In genomic region chr15:101532720-101533119, GRCm38 (mm10) we compare ENCODE assay signal across 34 mouse cellular contexts. TPM values are rescaled to one million over a fixed set of nuclear protein-coding genes. Genes with fewer than 3 reads are reported as not detected.
"Had no signal": no experiment of that assay in that cellular context is flagged by ENCODE, and none has a peak within 500 bp of the region (broad histone marks: within the 10 kb centered on the region; RNA-seq: fewer than 3 reads in every experiment).

Gene Krt84, minus strand, starts transcription at chr15:101532820.

- DNase-seq: cerebellum, adult 8-10 months; cerebellum, adult 9-10 months; cerebellum, adult 9-11 months; cerebellum, postnatal 10 days; cerebellum, postnatal 14 days; cerebellum, postnatal 25 days; cerebellum, postnatal 36 days; embryo, embryonic 11 days; forebrain, postnatal 0 days; gastrocnemius, adult 2 months; gastrocnemius, postnatal 10 days; gastrocnemius, postnatal 14 days; gastrocnemius, postnatal 25 days; gastrocnemius, postnatal 36 days; heart, adult 11 months; heart, adult 18-20 months; heart, adult 2 months had no signal

- H3K4me2 ChIP-seq: embryonic facial prominence, embryonic 12.5 days; embryonic facial prominence, embryonic 13.5 days; embryonic facial prominence, embryonic 15.5 days; forebrain, embryonic 12.5 days; forebrain, embryonic 13.5 days; forebrain, embryonic 15.5 days had no signal

- H3K4me3 ChIP-seq: embryonic facial prominence, embryonic 10.5 days; embryonic facial prominence, embryonic 12.5 days; embryonic facial prominence, embryonic 13.5 days; embryonic facial prominence, embryonic 15.5 days; erythroblast, embryonic 14.5 days; forebrain, embryonic 10.5 days; forebrain, embryonic 12.5 days; forebrain, embryonic 13.5 days; forebrain, embryonic 15.5 days; gastrocnemius, adult 2 months; heart, adult 2 months had no signal

- H3K9me3 ChIP-seq: embryonic facial prominence, embryonic 10.5 days; embryonic facial prominence, embryonic 12.5 days; embryonic facial prominence, embryonic 13.5 days; embryonic facial prominence, embryonic 15.5 days; forebrain, embryonic 10.5 days; forebrain, embryonic 12.5 days; forebrain, embryonic 13.5 days; forebrain, embryonic 15.5 days had no signal

- H3K36me3 ChIP-seq: embryonic facial prominence, embryonic 10.5 days; embryonic facial prominence, embryonic 12.5 days; embryonic facial prominence, embryonic 13.5 days; embryonic facial prominence, embryonic 15.5 days; forebrain, embryonic 10.5 days; forebrain, embryonic 12.5 days; forebrain, embryonic 15.5 days had no signal

- H3K27me3 ChIP-seq: embryonic facial prominence, embryonic 12.5 days; embryonic facial prominence, embryonic 13.5 days; embryonic facial prominence, embryonic 15.5 days; forebrain, embryonic 12.5 days; forebrain, embryonic 13.5 days; forebrain, embryonic 15.5 days had no signal

- H3K4me1 ChIP-seq: forebrain, embryonic 12.5 days; forebrain, embryonic 13.5 days; forebrain, embryonic 15.5 days had no signal

- H3K27ac ChIP-seq: embryonic facial prominence, embryonic 10.5 days; embryonic facial prominence, embryonic 12.5 days; embryonic facial prominence, embryonic 13.5 days; embryonic facial prominence, embryonic 15.5 days; forebrain, embryonic 10.5 days; forebrain, embryonic 12.5 days; forebrain, embryonic 13.5 days; forebrain, embryonic 15.5 days; gastrocnemius, adult 2 months; heart, adult 2 months had no signal

- H3K9ac ChIP-seq: embryonic facial prominence, embryonic 12.5 days; embryonic facial prominence, embryonic 13.5 days; embryonic facial prominence, embryonic 15.5 days; forebrain, embryonic 12.5 days; forebrain, embryonic 13.5 days; forebrain, embryonic 15.5 days; forebrain, postnatal 0 days had no signal

- ATAC-seq: forebrain, embryonic 13.5 days; forebrain, embryonic 14.5 days; forebrain, embryonic 15.5 days; forebrain, embryonic 16.5 days; forebrain, postnatal 0 days had no signal

RNA-seq across cellular contexts. Expression of gene Krt84, which starts in this region (rescaled TPM):
- polyA plus RNA-seq: cortical plate, adult 2 months; embryonic facial prominence, embryonic 10.5 days; embryonic facial prominence, embryonic 11.5 days; embryonic facial prominence, embryonic 13.5 days; embryonic facial prominence, embryonic 14.5 days; erythroblast, embryonic 14.5 days; forebrain, embryonic 10.5 days; forebrain, embryonic 11.5 days; forebrain, embryonic 12.5 days; forebrain, embryonic 13.5 days; forebrain, embryonic 14.5 days; forebrain, embryonic 15.5 days; forebrain, embryonic 16.5 days; forebrain, postnatal 0 days; frontal cortex, adult 2 months; gonadal fat pad, adult 2 months; heart, adult 2 months had no signal
